Mouse (Mus musculus) lung, embryonic 14.5 days (tissue): Measurements from ENCODE around the gene Spire2. TPM values are rescaled to one million over a fixed set of nuclear protein-coding genes. Genes with fewer than 3 reads are reported as not detected.
A peak's percentile ranks its signal among the peaks of the same experiment; 100 is the strongest.

Experiments used
- ATAC-seq: fragments of 200-750 bp; cut with Nextera tagmentation; 2 replicates; pipeline ENCODE4 v1.8.0; 2017; ENCODE audit warnings: mild to moderate bottlenecking, moderate TSS enrichment, moderate library complexity; ENCODE audit not compliant: insufficient read depth
- DNase-seq: peaks from one replicate; pipeline ENCODE4 v3.0.0-alpha.2; 2015
- H3K27ac ChIP-seq: fragments of 300-500 bp; sonication (generic); 2 replicates; pipeline ENCODE4 v1.5.1; 2014; ENCODE audit warnings: low read depth, mild to moderate bottlenecking, moderate library complexity
- H3K27me3 ChIP-seq: fragments of 300-500 bp; sonication (generic); 2 replicates; pipeline ENCODE4 v1.6.1; 2014; ENCODE audit warnings: low read length, control low read depth; ENCODE audit not compliant: insufficient read depth
- H3K36me3 ChIP-seq: fragments of 300-500 bp; sonication (generic); 2 replicates; pipeline ENCODE4 v1.6.1; 2014; ENCODE audit warnings: control low read depth; ENCODE audit not compliant: insufficient read depth
- H3K4me1 ChIP-seq: fragments of 300-500 bp; sonication (generic); 2 replicates; pipeline ENCODE4 v1.6.1; 2014; ENCODE audit warnings: antibody characterized with exemption, control low read depth; ENCODE audit not compliant: insufficient read depth
- H3K4me2 ChIP-seq: fragments of 300-500 bp; sonication (generic); 2 replicates; pipeline ENCODE4 v1.6.1; 2014; ENCODE audit warnings: mild to moderate bottlenecking
- H3K4me3 ChIP-seq: fragments of 300-500 bp; sonication (generic); 2 replicates; pipeline ENCODE4 v1.5.1; 2014; ENCODE audit warnings: low read depth, low read length
- H3K9ac ChIP-seq: fragments of 300-500 bp; sonication (generic); 2 replicates; pipeline ENCODE4 v1.6.1; 2014
- H3K9me3 ChIP-seq: fragments of 300-500 bp; sonication (generic); 2 replicates; pipeline ENCODE4 v1.6.1; 2016; ENCODE audit warnings: low read depth, low read length, control low read depth
- CTCF ChIP-seq: IDR thresholded peaks from 2 replicates; pipeline ENCODE4 v1.5.1; 2016; ENCODE audit warnings: antibody characterized with exemption, low read depth
- WGBS: fragments of 180-500 bp; shearing (Covaris S2); extraction: QIAGEN DNeasy Blood & Tissue Kit; methylation state at CpG from one replicate; pipeline ENCODE4 v1.1.7; 2014; 5-methylcytosine and 5-hydroxymethylcytosine counted together
- polyA plus RNA-seq: library from polyadenylated mRNA; unstranded; fragments of >200 nt; fragmentation: Nextera tagmentation; extraction: Ambion mirVana; gene quantifications from 2 replicates; pipeline ENCODE4 v1.2.1, GENCODE M21; 2014

The Spire2 gene
- polyA plus RNA-seq, 1 experiment from 2014 or later: 1.7 TPM

- no peak overlapping the region for H3K4me2 ChIP-seq
- WGBS: 73% methylated on average over 8 of the region's 8 CpGs
- H3K36me3 ChIP-seq: peaks cover 13% of the 10 kb centered on the region
- no peak overlapping the region for H3K27ac ChIP-seq
- no peaks in the 10 kb centered on the region for H3K27me3 ChIP-seq
- peaks cover 4% of the 10 kb centered on the region; the same call in 1 of the 2 replicates for H3K4me1 ChIP-seq
- H3K4me3 ChIP-seq: no peak overlapping the region
- H3K9me3 ChIP-seq: no peaks in the 10 kb centered on the region
- no peak overlapping the region for H3K9ac ChIP-seq
- no peak for TF ChIP-seq CTCF
- no peak for DNase-seq
- ATAC-seq: no peak
These were observed 43.6 kb downstream of the Spire2 start for GRCm38 (mm10) chr8:123376106-123376505.

- Histone ChIP-seq H3K4me2 (no peak overlapping the region), H3K27ac (no peak overlapping the region), H3K36me3 (peaks cover 64% of the 10 kb centered on the region), H3K9ac (no peak overlapping the region), H3K4me3 (no peak overlapping the region), H3K4me1 (no peaks in the 10 kb centered on the region), H3K27me3 (no peaks in the 10 kb centered on the region), H3K9me3 (no peaks in the 10 kb centered on the region)
- no peak for DNase-seq
- TF ChIP-seq CTCF: no peak
- ATAC-seq: no peak
- WGBS: 93% methylated on average over 4 of the region's 4 CpGs
These were observed 49.2 kb downstream of the Spire2 start for GRCm38 (mm10) chr8:123381711-123382110.

GRCm38 (mm10) chr8:123382516-123382915 lies 50.0 kb downstream of the Spire2 start:
- DNase-seq: no peak
- H3K27me3 ChIP-seq: no peaks in the 10 kb centered on the region
- 87% methylated on average over 8 of the region's 8 CpGs for WGBS
- H3K4me3 ChIP-seq: no peak overlapping the region
- H3K9me3 ChIP-seq: no peaks in the 10 kb centered on the region
- TF ChIP-seq CTCF: no peak
- H3K9ac ChIP-seq: no peak overlapping the region
- peaks cover 73% of the 10 kb centered on the region for H3K36me3 ChIP-seq
- no peak for ATAC-seq
- H3K27ac ChIP-seq: no peak overlapping the region
- no peak overlapping the region for H3K4me2 ChIP-seq
- H3K4me1 ChIP-seq: no peaks in the 10 kb centered on the region

- no peak overlapping the region for H3K4me3 ChIP-seq
- no peak overlapping the region for H3K9ac ChIP-seq
- H3K9me3 ChIP-seq: no peaks in the 10 kb centered on the region
- DNase-seq (peak; percentile 44), ATAC-seq (no peak)
- H3K27ac ChIP-seq: no peak overlapping the region
- H3K36me3 ChIP-seq: peaks cover 85% of the 10 kb centered on the region
- no peaks in the 10 kb centered on the region for H3K4me1 ChIP-seq
- no peaks in the 10 kb centered on the region for H3K27me3 ChIP-seq
- WGBS: 60% methylated on average over 9 of the region's 9 CpGs
- peak; percentile 65 for TF ChIP-seq CTCF
- H3K4me2 ChIP-seq: no peak overlapping the region
These were observed 52.5 kb downstream of the Spire2 start for GRCm38 (mm10) chr8:123384883-123385540.

GRCm38 (mm10) chr8:123387041-123387440 lies 54.5 kb downstream of the Spire2 start:
- DNase-seq (no peak), ATAC-seq (no peak)
- Histone ChIP-seq H3K4me1 (no peaks in the 10 kb centered on the region), H3K4me2 (no peak overlapping the region), H3K9ac (no peak overlapping the region), H3K36me3 (peaks cover 99% of the 10 kb centered on the region), H3K27me3 (no peaks in the 10 kb centered on the region), H3K4me3 (no peak overlapping the region), H3K27ac (no peak overlapping the region), H3K9me3 (no peaks in the 10 kb centered on the region)
- WGBS: 81% methylated on average over 3 of the region's 3 CpGs
- no peak for TF ChIP-seq CTCF

GRCm38 (mm10) chr8:123387801-123388200 lies 55.3 kb downstream of the Spire2 start:
- Histone ChIP-seq H3K9ac (no peak overlapping the region), H3K9me3 (no peaks in the 10 kb centered on the region), H3K36me3 (peaks cover 99% of the 10 kb centered on the region), H3K27me3 (no peaks in the 10 kb centered on the region), H3K27ac (no peak overlapping the region), H3K4me2 (no peak overlapping the region), H3K4me3 (no peak overlapping the region), H3K4me1 (no peaks in the 10 kb centered on the region)
- no peak for ATAC-seq
- no peak for DNase-seq
- no peak for TF ChIP-seq CTCF
- WGBS: 94% methylated on average over 8 of the region's 8 CpGs

GRCm38 (mm10) chr8:123389026-123389425 lies 56.5 kb downstream of the Spire2 start:
- no peak for ATAC-seq
- TF ChIP-seq CTCF: no peak
- DNase-seq: no peak
- Histone ChIP-seq H3K4me1 (no peaks in the 10 kb centered on the region), H3K36me3 (peaks cover 99% of the 10 kb centered on the region), H3K27me3 (no peaks in the 10 kb centered on the region), H3K4me3 (no peak overlapping the region), H3K9ac (no peak overlapping the region), H3K4me2 (no peak overlapping the region), H3K27ac (no peak overlapping the region), H3K9me3 (no peaks in the 10 kb centered on the region)
- WGBS: 94% methylated on average over 7 of the region's 7 CpGs
